Mouse (Mus musculus) ES-E14 (cell line): ENCODE measurements around the gene Pde9a. TPM values are rescaled to one million over a fixed set of nuclear protein-coding genes. Genes with fewer than 3 reads are reported as not detected.

Experiments used
- DNase-seq: peaks from one replicate; pipeline ENCODE4 v3.0.0-alpha.2; 2013; ENCODE audit warnings: low read depth, low spot score
- H3K27ac ChIP-seq: 2 replicates; pipeline ENCODE4 v1.5.1; 2012; ENCODE audit warnings: low read depth, mild to moderate bottlenecking, low read length, moderate library complexity, mixed read lengths; ENCODE audit not compliant: poor library complexity, insufficient read depth, severe bottlenecking
- H3K36me3 ChIP-seq: 2 replicates; pipeline ENCODE4 v1.6.1; 2012; ENCODE audit warnings: mild to moderate bottlenecking, low read length, moderate library complexity, mixed read lengths; ENCODE audit not compliant: control insufficient read depth, poor library complexity, insufficient read depth, severe bottlenecking
- H3K4me1 ChIP-seq, 2 experiments: fragments of 150-350 bp in 1 of 2; sonication (generic) in 1 of 2; 2 replicates each; pipeline ENCODE4 v1.6.1; 2012; ENCODE audit warnings: low read length in 2 of 2, mild to moderate bottlenecking in 1 of 2, mixed read lengths in 1 of 2; ENCODE audit not compliant: control insufficient read depth in 2 of 2, insufficient read depth in 2 of 2, poor library complexity in 1 of 2
- H3K4me3 ChIP-seq, 2 experiments: fragments of 150-350 bp in 1 of 2; sonication (generic) in 1 of 2; 2 replicates each; pipeline ENCODE4 v1.5.1; 2012; ENCODE audit warnings: low read length in 2 of 2, low read depth in 1 of 2, mild to moderate bottlenecking in 1 of 2, mixed read lengths in 1 of 2; ENCODE audit not compliant: insufficient read depth in 1 of 2, poor library complexity in 1 of 2, severe bottlenecking in 1 of 2
- H3K9ac ChIP-seq: 2 replicates; pipeline ENCODE4 v1.6.1; 2012; ENCODE audit warnings: low read depth, mild to moderate bottlenecking, low read length, mixed read lengths; ENCODE audit not compliant: poor library complexity, insufficient read depth, severe bottlenecking
- H3K9me3 ChIP-seq: fragments of 150-350 bp; sonication (generic); 2 replicates; pipeline ENCODE4 v1.6.1; 2012; ENCODE audit warnings: low read depth, mild to moderate bottlenecking, low read length; ENCODE audit not compliant: control insufficient read depth, insufficient read depth
- CHD2 ChIP-seq: IDR thresholded peaks from 2 replicates; pipeline ENCODE4 v1.6.1; 2014; ENCODE audit warnings: mild to moderate bottlenecking, low read depth, low read length, inconsistent platforms
- HCFC1 ChIP-seq: IDR thresholded peaks from 2 replicates; pipeline ENCODE4 v1.6.1; 2012; ENCODE audit warnings: low read length, inconsistent platforms, borderline replicate concordance; ENCODE audit not compliant: insufficient read depth
- MAFK ChIP-seq: IDR thresholded peaks from 2 replicates; pipeline ENCODE4 v1.6.1; 2014; ENCODE audit warnings: mild to moderate bottlenecking, low read depth, low read length, inconsistent platforms; ENCODE audit not compliant: insufficient read depth
- ZC3H11A ChIP-seq: IDR thresholded peaks from 2 replicates; pipeline ENCODE4 v1.6.1; 2012; ENCODE audit warnings: low read depth, mild to moderate bottlenecking, inconsistent platforms, low read length, borderline replicate concordance
- ZNF384 ChIP-seq: IDR thresholded peaks from 2 replicates; pipeline ENCODE4 v1.6.1; 2012; ENCODE audit warnings: low read depth, low read length, inconsistent platforms
- in situ Hi-C, 2 experiments: fragments of 600-800 bp; cut with MboI; formaldehyde crosslinking; loops; one replicate each; pipeline ENCODE4 v1.15.1; 2025; ENCODE audit warnings: low sequenced_read_pairs in 2 of 2, inconsistent platforms in 1 of 2; ENCODE audit not compliant: unreplicated experiment in 2 of 2
- total RNA-seq: library from RNA; depleted of rRNA; stranded (reverse); fragments of 300-350 nt; gene quantifications from 2 replicates; pipeline ENCODE4 v1.2.3, GENCODE M21; 2012

Pde9a gene
- total RNA-seq, 1 experiment, result 3.9 TPM

DNA sequence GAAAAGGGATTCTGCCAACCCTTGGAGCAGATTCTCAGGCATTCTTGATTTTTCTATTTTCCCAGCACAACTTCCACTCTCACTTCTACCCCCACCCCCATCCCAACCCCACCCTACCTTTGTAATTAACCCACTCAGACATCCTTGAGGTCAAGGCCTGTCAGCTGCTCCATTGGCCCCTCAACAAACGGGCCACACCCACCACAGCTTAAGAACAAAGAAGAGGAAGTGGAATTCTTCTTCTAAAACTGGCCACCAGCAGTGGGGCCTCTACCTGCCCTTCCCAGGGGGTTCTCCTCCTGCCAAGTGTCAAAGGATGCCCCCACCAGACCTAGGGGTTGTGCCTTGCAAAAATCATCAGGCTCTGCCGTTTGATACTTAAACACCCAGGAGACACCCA lies 37.0 kb downstream of the Pde9a start:
- Histone ChIP-seq H3K4me3 (no peak overlapping the region), H3K36me3 (no peaks in the 10 kb centered on the region), H3K9ac (no peak overlapping the region; the same call in 1 of the 2 replicates), H3K4me1 (peaks cover 3 to 54% of the 10 kb centered on the region in 2 experiments; a peak in 3 of 4 replicates), H3K27ac (peak overlapping the region; percentile 70), H3K9me3 (no peaks in the 10 kb centered on the region)
- TF ChIP-seq MAFK, result no peak
- TF ChIP-seq ZC3H11A, result no peak
- TF ChIP-seq HCFC1, result no peak
- TF ChIP-seq ZNF384, result no peak
- TF ChIP-seq CHD2, result no peak
- in situ Hi-C loops, result no loop called here
- DNase-seq, result peak; percentile 46

DNA sequence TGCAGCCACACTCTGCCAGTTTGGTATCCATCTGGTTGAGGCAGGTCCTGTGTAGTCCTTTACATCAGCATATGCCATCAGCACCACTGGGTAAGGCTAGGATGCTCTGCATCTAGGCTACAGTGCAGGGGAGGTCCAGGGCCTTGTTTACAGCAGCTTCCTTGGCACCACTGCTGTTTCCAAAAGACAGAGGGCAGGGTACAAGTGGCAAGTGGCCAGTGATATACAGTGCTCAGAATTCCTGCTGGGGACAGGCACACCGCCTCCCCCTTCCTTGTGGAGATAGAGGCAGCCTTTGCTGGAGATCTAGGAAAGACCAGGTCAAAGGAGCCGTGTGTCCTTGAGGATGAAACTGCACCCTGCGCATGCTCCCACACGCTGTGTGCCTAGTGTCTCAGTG lies 38.3 kb downstream of the Pde9a start:
- peaks cover 3 to 51% of the 10 kb centered on the region in 2 experiments; a peak in 3 of 4 replicates for H3K4me1 ChIP-seq
- TF ChIP-seq CHD2 (no peak), HCFC1 (no peak), ZC3H11A (no peak), ZNF384 (no peak), MAFK (no peak)
- H3K4me3 ChIP-seq, result no peak overlapping the region
- H3K9me3 ChIP-seq, result no peaks in the 10 kb centered on the region
- peak overlapping the region; percentile 54; the same call in 1 of the 2 replicates for H3K27ac ChIP-seq
- H3K36me3 ChIP-seq, result no peaks in the 10 kb centered on the region
- H3K9ac ChIP-seq, result peak overlapping the region; percentile 5; the same call in 1 of the 2 replicates
- no peak for DNase-seq
- in situ Hi-C loops, result no loop called here

DNA sequence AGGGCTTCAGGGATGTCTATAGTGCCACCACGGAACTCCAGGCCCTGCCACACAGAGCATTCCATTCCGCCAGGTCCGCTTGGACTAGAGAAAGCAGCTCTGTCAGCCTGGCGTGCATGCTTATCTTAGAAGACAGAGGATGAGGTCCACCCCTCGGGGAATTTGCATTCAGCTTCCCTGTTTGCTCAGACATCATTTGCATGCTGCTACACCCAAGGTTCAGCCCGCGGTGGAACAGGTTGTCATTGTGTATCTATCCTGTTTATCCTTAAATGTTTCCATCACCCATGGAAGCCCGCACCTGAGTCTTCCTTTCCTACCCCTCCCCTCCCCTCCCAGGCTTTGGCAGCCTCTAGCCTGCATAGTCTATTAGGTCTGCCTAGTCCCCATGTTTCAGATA lies 38.8 kb downstream of the Pde9a start:
- Histone ChIP-seq H3K4me1 (peaks cover 3 to 51% of the 10 kb centered on the region in 2 experiments; a peak in 3 of 4 replicates), H3K4me3 (no peak overlapping the region), H3K9me3 (no peaks in the 10 kb centered on the region), H3K9ac (peak overlapping the region; percentile 5; the same call in 1 of the 2 replicates), H3K36me3 (no peaks in the 10 kb centered on the region), H3K27ac (peak overlapping the region; percentile 67; the same call in 1 of the 2 replicates)
- in situ Hi-C loops, result no loop called here
- DNase-seq, result peak; percentile 63
- TF ChIP-seq ZNF384, result no peak
- no peak for TF ChIP-seq ZC3H11A
- no peak for TF ChIP-seq MAFK
- no peak for TF ChIP-seq CHD2
- no peak for TF ChIP-seq HCFC1

DNA sequence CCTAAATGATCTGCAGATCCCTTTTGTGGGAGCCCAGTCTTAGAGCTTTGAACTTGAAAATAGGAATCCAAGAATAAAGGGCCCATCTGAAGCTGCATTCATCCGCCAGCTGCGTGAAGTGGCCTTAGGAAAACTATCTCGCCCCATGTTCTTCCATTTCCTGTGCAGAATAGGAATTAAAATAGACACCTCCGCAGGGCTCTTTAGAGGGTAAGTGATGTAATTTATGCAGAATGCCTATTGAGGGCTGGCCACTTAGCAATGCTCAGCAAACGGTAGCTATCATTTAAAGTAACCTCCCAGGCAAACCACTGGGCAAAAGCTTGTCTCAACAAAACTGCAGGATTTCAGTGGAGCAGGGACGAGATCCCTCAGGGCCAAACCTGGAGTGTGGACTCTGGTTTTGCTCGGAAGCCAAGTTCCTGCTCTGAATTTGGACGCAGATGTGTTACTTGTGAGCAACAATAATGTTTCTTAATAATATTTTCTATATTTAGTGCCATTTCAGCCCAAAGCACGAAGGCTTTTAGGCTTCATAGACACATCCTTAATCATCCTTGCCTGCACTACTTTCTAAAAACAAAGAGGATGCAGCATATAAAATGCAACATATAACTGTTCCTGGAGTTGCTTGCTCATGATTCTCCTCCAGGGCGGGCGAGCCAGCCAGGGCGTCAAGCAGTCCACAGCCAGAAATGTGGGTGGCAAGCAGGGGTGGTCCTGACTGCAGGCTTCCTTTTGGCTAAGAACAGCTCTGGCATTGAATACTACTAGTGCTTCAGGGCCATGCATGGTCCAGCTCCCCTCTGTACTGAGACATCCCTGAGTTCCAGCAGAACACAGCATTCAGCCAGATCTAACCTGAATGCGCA lies 40.1 kb downstream of the Pde9a start:
- in situ Hi-C loops, result no loop called here
- no peak overlapping the region for H3K4me3 ChIP-seq
- peaks cover 3 to 42% of the 10 kb centered on the region in 2 experiments; a peak in 3 of 4 replicates for H3K4me1 ChIP-seq
- no peak for DNase-seq
- TF ChIP-seq ZNF384 (no peak), MAFK (no peak), HCFC1 (no peak), CHD2 (no peak), ZC3H11A (no peak)
- peak overlapping the region; percentile 67; the same call in 1 of the 2 replicates for H3K27ac ChIP-seq
- H3K9ac ChIP-seq, result no peak overlapping the region
- no peaks in the 10 kb centered on the region for H3K9me3 ChIP-seq
- peaks cover 2% of the 10 kb centered on the region; the same call in 1 of the 2 replicates for H3K36me3 ChIP-seq
